Mouse (Mus musculus): Measurements from ENCODE around the gene Acvr1b. TPM values are rescaled to one million over a fixed set of nuclear protein-coding genes. Genes with fewer than 3 reads are reported as not detected.

Gene Acvr1b
- polyA plus RNA-seq, 1 experiment from 2014 or later = 24.9 TPM

GRCm38 (mm10) chr15:101240799-101241204, 66.9 kb downstream of the Acvr1b start:
- ATAC-seq (replicated peaks) = peak; percentile 28
- no peak overlapping the region for H3K27ac ChIP-seq
- no peaks in the 10 kb centered on the region for H3K9me3 ChIP-seq
- H3K36me3 ChIP-seq (replicated peaks) = no peaks in the 10 kb centered on the region
- H3K4me2 ChIP-seq = peak overlapping the region; percentile 43
- H3K4me1 ChIP-seq = peaks cover 14% of the 10 kb centered on the region
- H3K4me3 ChIP-seq = peak overlapping the region; percentile 15; the same call in 1 of the 2 replicates
- H3K9ac ChIP-seq = peak overlapping the region; percentile 35; the same call in 1 of the 2 replicates
- H3K27me3 ChIP-seq (replicated peaks) = no peaks in the 10 kb centered on the region
- whole genome bisulfite sequencing = 13% methylated on average over 10 of the region's 10 CpGs

GRCm38 (mm10) chr15:101241236-101241635, 67.4 kb downstream of the Acvr1b start:
- peak overlapping the region; percentile 43 for H3K4me2 ChIP-seq
- H3K36me3 ChIP-seq (replicated peaks) = no peaks in the 10 kb centered on the region
- H3K4me1 ChIP-seq = peaks cover 15% of the 10 kb centered on the region
- no peaks in the 10 kb centered on the region for H3K9me3 ChIP-seq
- H3K27ac ChIP-seq = no peak overlapping the region
- H3K9ac ChIP-seq = peak overlapping the region; percentile 35; the same call in 1 of the 2 replicates
- ATAC-seq (replicated peaks) = no peak
- WGBS = 68% methylated on average over 9 of the region's 9 CpGs
- no peak overlapping the region for H3K4me3 ChIP-seq
- H3K27me3 ChIP-seq (replicated peaks) = no peaks in the 10 kb centered on the region

GRCm38 (mm10) chr15:101241853-101242252, 68.0 kb downstream of the Acvr1b start:
- Histone ChIP-seq H3K4me3 (no peak overlapping the region), H3K9me3 (no peaks in the 10 kb centered on the region), H3K4me2 (no peak overlapping the region), H3K27me3 (replicated peaks) (no peaks in the 10 kb centered on the region), H3K4me1 (peaks cover 16% of the 10 kb centered on the region), H3K27ac (no peak overlapping the region), H3K36me3 (replicated peaks) (no peaks in the 10 kb centered on the region), H3K9ac (no peak overlapping the region)
- no peak for ATAC-seq (replicated peaks)
- 80% methylated on average over 9 of the region's 9 CpGs for WGBS

GRCm38 (mm10) chr15:101242645-101243044, 68.8 kb downstream of the Acvr1b start:
- H3K36me3 ChIP-seq (replicated peaks) = no peaks in the 10 kb centered on the region
- no peak overlapping the region for H3K4me3 ChIP-seq
- no peaks in the 10 kb centered on the region for H3K9me3 ChIP-seq
- WGBS = 20% methylated on average over 8 of the region's 8 CpGs
- ATAC-seq (replicated peaks) = no peak
- H3K9ac ChIP-seq = no peak overlapping the region
- H3K27me3 ChIP-seq (replicated peaks) = no peaks in the 10 kb centered on the region
- H3K4me2 ChIP-seq = no peak overlapping the region
- no peak overlapping the region for H3K27ac ChIP-seq
- H3K4me1 ChIP-seq = peaks cover 21% of the 10 kb centered on the region

- no peak overlapping the region for H3K4me3 ChIP-seq
- no peak overlapping the region for H3K27ac ChIP-seq
- no peaks in the 10 kb centered on the region for H3K27me3 ChIP-seq (replicated peaks)
- H3K4me1 ChIP-seq = peaks cover 17% of the 10 kb centered on the region
- 63% methylated on average over 3 of the region's 3 CpGs for WGBS
- H3K9ac ChIP-seq = no peak overlapping the region
- no peaks in the 10 kb centered on the region for H3K36me3 ChIP-seq (replicated peaks)
- no peak for ATAC-seq (replicated peaks)
- no peak overlapping the region for H3K4me2 ChIP-seq
- H3K9me3 ChIP-seq = no peaks in the 10 kb centered on the region
These were observed 70.1 kb downstream of the Acvr1b start for GRCm38 (mm10) chr15:101244012-101244411.

- WGBS = 2% methylated on average over 56 of the region's 56 CpGs
- H3K4me1 ChIP-seq = peaks cover 9% of the 10 kb centered on the region
- H3K9ac ChIP-seq = peak overlapping the region; percentile 70
- H3K9me3 ChIP-seq = no peaks in the 10 kb centered on the region
- H3K27ac ChIP-seq = peak overlapping the region; percentile 84
- H3K27me3 ChIP-seq (replicated peaks) = no peaks in the 10 kb centered on the region; the same call in 1 of the 2 replicates
- peak overlapping the region; percentile 72 for H3K4me2 ChIP-seq
- peak; percentile 99 for ATAC-seq (replicated peaks)
- H3K36me3 ChIP-seq (replicated peaks) = no peaks in the 10 kb centered on the region
- H3K4me3 ChIP-seq = peak overlapping the region; percentile 55
These were observed 72.6 kb downstream of the Acvr1b start for GRCm38 (mm10) chr15:101246231-101247154.

GRCm38 (mm10) chr15:101247155-101247498, 73.3 kb downstream of the Acvr1b start:
- peak overlapping the region; percentile 84; the same call in 1 of the 2 replicates for H3K27ac ChIP-seq
- H3K9ac ChIP-seq = no peak overlapping the region
- no peaks in the 10 kb centered on the region; the same call in 1 of the 2 replicates for H3K27me3 ChIP-seq (replicated peaks)
- peaks cover 9% of the 10 kb centered on the region for H3K4me1 ChIP-seq
- H3K4me3 ChIP-seq = peak overlapping the region; percentile 55
- H3K4me2 ChIP-seq = peak overlapping the region; percentile 72
- H3K9me3 ChIP-seq = no peaks in the 10 kb centered on the region
- ATAC-seq (replicated peaks) = no peak
- WGBS = 79% methylated on average over 1 of the region's 1 CpGs
- H3K36me3 ChIP-seq (replicated peaks) = no peaks in the 10 kb centered on the region

- H3K4me1 ChIP-seq = peaks cover 9% of the 10 kb centered on the region
- H3K9me3 ChIP-seq = no peaks in the 10 kb centered on the region
- H3K9ac ChIP-seq = no peak overlapping the region
- H3K27me3 ChIP-seq (replicated peaks) = no peaks in the 10 kb centered on the region; the same call in 1 of the 2 replicates
- H3K36me3 ChIP-seq (replicated peaks) = no peaks in the 10 kb centered on the region
- no peak for ATAC-seq (replicated peaks)
- no peak overlapping the region for H3K4me2 ChIP-seq
- H3K4me3 ChIP-seq = no peak overlapping the region
- WGBS = 66% methylated on average over 5 of the region's 5 CpGs
- no peak overlapping the region for H3K27ac ChIP-seq
These were observed 74.3 kb downstream of the Acvr1b start for GRCm38 (mm10) chr15:101248029-101248710.

GRCm38 (mm10) chr15:101250220-101250800, 76.4 kb downstream of the Acvr1b start:
- WGBS = 85% methylated on average over 9 of the region's 9 CpGs
- H3K9ac ChIP-seq = no peak overlapping the region

GRCm38 (mm10) chr15:101251930-101252329, 78.1 kb downstream of the Acvr1b start:
- H3K27me3 ChIP-seq (replicated peaks) = no peaks in the 10 kb centered on the region; the same call in 1 of the 2 replicates
- ATAC-seq (replicated peaks) = no peak
- H3K4me1 ChIP-seq = peaks cover 13% of the 10 kb centered on the region
- no peak overlapping the region for H3K9ac ChIP-seq
- no peak overlapping the region for H3K27ac ChIP-seq
- WGBS = 86% methylated on average over 5 of the region's 5 CpGs
- H3K4me3 ChIP-seq = no peak overlapping the region
- no peaks in the 10 kb centered on the region for H3K9me3 ChIP-seq
- H3K36me3 ChIP-seq (replicated peaks) = no peaks in the 10 kb centered on the region
- H3K4me2 ChIP-seq = no peak overlapping the region

More at GRCm38 (mm10) chr15:101250220-101250800, 76.4 kb downstream of the Acvr1b start:
- Histone ChIP-seq H3K4me3 (no peak overlapping the region), H3K27ac (no peak overlapping the region), H3K4me2 (no peak overlapping the region), H3K4me1 (peaks cover 18% of the 10 kb centered on the region), H3K27me3 (replicated peaks) (no peaks in the 10 kb centered on the region; the same call in 1 of the 2 replicates), H3K36me3 (replicated peaks) (no peaks in the 10 kb centered on the region), H3K9me3 (no peaks in the 10 kb centered on the region)
- ATAC-seq (replicated peaks) = no peak

GRCm38 (mm10) chr15:101252614-101253013, 78.7 kb downstream of the Acvr1b start:
- no peak for ATAC-seq (replicated peaks)
- Histone ChIP-seq H3K27me3 (replicated peaks) (no peaks in the 10 kb centered on the region; the same call in 1 of the 2 replicates), H3K4me2 (no peak overlapping the region), H3K36me3 (replicated peaks) (no peaks in the 10 kb centered on the region), H3K4me3 (no peak overlapping the region), H3K4me1 (peaks cover 9% of the 10 kb centered on the region; the same call in 1 of the 2 replicates), H3K9me3 (no peaks in the 10 kb centered on the region), H3K9ac (no peak overlapping the region), H3K27ac (no peak overlapping the region)
- WGBS = 86% methylated on average over 6 of the region's 6 CpGs

GRCm38 (mm10) chr15:101253563-101253885, 79.7 kb downstream of the Acvr1b start:
- Histone ChIP-seq H3K4me2 (peak overlapping the region; percentile 90), H3K27ac (peak overlapping the region; percentile 34; the same call in 1 of the 2 replicates)
- peak; percentile 21 for ATAC-seq (replicated peaks)

More at GRCm38 (mm10) chr15:101253563-101253885, 79.7 kb downstream of the Acvr1b start:
- Histone ChIP-seq H3K9ac (peak overlapping the region; percentile 68), H3K9me3 (no peaks in the 10 kb centered on the region), H3K4me1 (peaks cover 9% of the 10 kb centered on the region; the same call in 1 of the 2 replicates), H3K27me3 (replicated peaks) (no peaks in the 10 kb centered on the region; the same call in 1 of the 2 replicates), H3K4me3 (peak overlapping the region; percentile 60), H3K36me3 (replicated peaks) (no peaks in the 10 kb centered on the region)
- 40% methylated on average over 3 of the region's 3 CpGs for WGBS
